Mouse (Mus musculus) heart, embryonic 11.5 days (tissue): ENCODE data around the gene Dennd1a. TPM values are rescaled to one million over a fixed set of nuclear protein-coding genes. Genes with fewer than 3 reads are reported as not detected.

Experiments
- ATAC-seq: fragments of 200-750 bp; cut with Nextera tagmentation; replicated peaks from 2 replicates; pipeline ENCODE4 v1.8.0; 2017; ENCODE audit warnings: moderate library complexity; ENCODE audit not compliant: insufficient number of reproducible peaks, low FRiP score, low TSS enrichment
- H3K27ac ChIP-seq: fragments of 300-500 bp; sonication (generic); 2 replicates; pipeline ENCODE4 v1.5.1; 2014; ENCODE audit warnings: mild to moderate bottlenecking, low read depth, low read length
- H3K27me3 ChIP-seq: fragments of 300-500 bp; sonication (generic); 2 replicates; pipeline ENCODE4 v1.6.1; 2014; ENCODE audit warnings: mild to moderate bottlenecking, low read length, mixed read lengths; ENCODE audit not compliant: control insufficient read depth, insufficient read depth
- H3K36me3 ChIP-seq: fragments of 300-500 bp; sonication (generic); 2 replicates; pipeline ENCODE4 v1.6.1; 2014; ENCODE audit warnings: mild to moderate bottlenecking, low read length, moderate library complexity, mixed read lengths; ENCODE audit not compliant: control insufficient read depth, insufficient read depth
- H3K4me1 ChIP-seq: fragments of 300-500 bp; sonication (generic); 2 replicates; pipeline ENCODE4 v1.6.1; 2014; ENCODE audit warnings: low read length; ENCODE audit not compliant: control insufficient read depth, insufficient read depth
- H3K4me2 ChIP-seq: fragments of 300-500 bp; sonication (generic); 2 replicates; pipeline ENCODE4 v1.6.1; 2014; ENCODE audit warnings: mild to moderate bottlenecking, moderate library complexity
- H3K4me3 ChIP-seq: fragments of 300-500 bp; sonication (generic); 2 replicates; pipeline ENCODE4 v1.5.1; 2014; ENCODE audit warnings: low read depth, low read length
- H3K9ac ChIP-seq: fragments of 300-500 bp; sonication (generic); 2 replicates; pipeline ENCODE4 v1.6.1; 2014; ENCODE audit warnings: mild to moderate bottlenecking, low read depth, low read length, moderate library complexity
- H3K9me3 ChIP-seq: fragments of 300-500 bp; sonication (generic); replicated peaks from 2 replicates; pipeline ENCODE4 v1.6.1; 2016; ENCODE audit warnings: low read length; ENCODE audit not compliant: control insufficient read depth
- WGBS: fragments of 180-500 bp; shearing (Covaris S2); extraction: QIAGEN DNeasy Blood & Tissue Kit; methylation state at CpG from one replicate; pipeline ENCODE4 v1.1.7; 2014; ENCODE audit not compliant: insufficient replicate concordance; 5-methylcytosine and 5-hydroxymethylcytosine counted together
- polyA plus RNA-seq: library from polyadenylated mRNA; unstranded; fragments of >200 nt; fragmentation: Nextera tagmentation; extraction: Ambion mirVana; gene quantifications from 2 replicates; pipeline ENCODE4 v1.2.1, GENCODE M21; 2014

Dennd1a gene
- polyA plus RNA-seq, 1 experiment from 2014 or later = 9.6 TPM

GRCm38 (mm10) chr2:37771618-37772285, 515.4 kb downstream of the Dennd1a start:
- no peaks in the 10 kb centered on the region for H3K9me3 ChIP-seq
- no peaks in the 10 kb centered on the region for H3K36me3 ChIP-seq
- H3K4me3 ChIP-seq = peak overlapping the region; percentile 40
- peak overlapping the region; percentile 7; the same call in 1 of the 2 replicates for H3K9ac ChIP-seq
- no peaks in the 10 kb centered on the region for H3K27me3 ChIP-seq
- WGBS = 1% methylated on average over 18 of the region's 18 CpGs
- peaks cover 27% of the 10 kb centered on the region for H3K4me1 ChIP-seq
- H3K27ac ChIP-seq = no peak overlapping the region
- peak overlapping the region; percentile 55 for H3K4me2 ChIP-seq
- ATAC-seq = no peak; the same call in 1 of the 2 replicates

- H3K27me3 ChIP-seq = no peaks in the 10 kb centered on the region
- H3K9me3 ChIP-seq = no peaks in the 10 kb centered on the region
- WGBS = 89% methylated on average over 8 of the region's 8 CpGs
- H3K9ac ChIP-seq = no peak overlapping the region
- H3K4me3 ChIP-seq = no peak overlapping the region
- H3K4me2 ChIP-seq = no peak overlapping the region
- no peaks in the 10 kb centered on the region for H3K36me3 ChIP-seq
- peaks cover 32% of the 10 kb centered on the region for H3K4me1 ChIP-seq
- no peak overlapping the region for H3K27ac ChIP-seq
- no peak for ATAC-seq
These were observed 517.4 kb downstream of the Dennd1a start for GRCm38 (mm10) chr2:37769793-37770192.

DNA sequence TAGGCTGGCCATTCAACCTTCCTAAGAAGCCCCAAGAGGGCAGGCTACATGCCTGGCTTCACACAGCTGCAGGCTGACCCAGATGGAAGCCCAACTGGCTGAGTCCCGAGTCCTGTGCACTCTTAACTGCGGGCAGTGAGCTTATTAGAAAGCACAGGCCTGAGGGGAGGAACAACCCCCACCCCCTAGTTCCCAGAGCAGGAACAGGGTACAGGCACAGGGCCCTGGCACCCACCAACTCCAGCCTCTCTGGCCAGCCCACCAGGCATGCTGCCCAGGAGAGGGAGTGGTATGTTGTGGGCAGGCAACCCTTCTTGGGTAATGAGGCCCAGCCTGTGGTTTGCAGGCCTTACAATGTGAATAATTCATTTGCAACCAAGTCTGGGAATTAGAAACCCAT, 518.3 kb downstream of the Dennd1a start:
- no peak for ATAC-seq
- Histone ChIP-seq H3K4me3 (no peak overlapping the region), H3K4me1 (peaks cover 35% of the 10 kb centered on the region), H3K4me2 (no peak overlapping the region), H3K27me3 (no peaks in the 10 kb centered on the region), H3K36me3 (no peaks in the 10 kb centered on the region), H3K9ac (no peak overlapping the region), H3K27ac (no peak overlapping the region), H3K9me3 (no peaks in the 10 kb centered on the region)
- 77% methylated on average over 2 of the region's 2 CpGs for WGBS

DNA sequence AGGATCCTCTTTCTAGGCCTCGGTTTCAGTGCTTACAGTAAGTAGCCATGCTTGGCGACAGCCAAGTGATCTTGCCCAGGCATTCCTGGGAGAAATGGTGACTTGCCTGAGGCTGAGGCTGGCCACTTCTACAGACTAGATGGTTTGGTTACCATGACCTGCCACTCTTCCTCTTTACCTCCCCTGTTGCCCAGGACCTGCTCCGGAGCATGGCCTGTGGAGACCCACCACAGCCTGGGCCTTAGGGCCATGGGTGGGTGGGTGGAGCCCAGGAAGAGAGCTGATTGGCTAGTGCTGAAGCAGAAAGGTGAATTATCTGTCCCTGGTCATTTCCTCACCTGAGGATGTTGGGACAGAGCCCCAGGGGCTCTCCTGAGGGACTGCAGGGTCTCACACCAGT, 519.5 kb downstream of the Dennd1a start:
- ATAC-seq = no peak
- H3K9ac ChIP-seq = no peak overlapping the region
- H3K4me1 ChIP-seq = peaks cover 35% of the 10 kb centered on the region
- WGBS = 50% methylated on average over 3 of the region's 3 CpGs
- H3K27me3 ChIP-seq = no peaks in the 10 kb centered on the region
- no peaks in the 10 kb centered on the region for H3K36me3 ChIP-seq
- H3K4me3 ChIP-seq = no peak overlapping the region
- H3K9me3 ChIP-seq = no peaks in the 10 kb centered on the region
- H3K4me2 ChIP-seq = no peak overlapping the region
- peak overlapping the region; percentile 36; the same call in 1 of the 2 replicates for H3K27ac ChIP-seq

GRCm38 (mm10) chr2:37767080-37767547, 520.1 kb downstream of the Dennd1a start:
- Histone ChIP-seq H3K36me3 (no peaks in the 10 kb centered on the region), H3K4me2 (peak overlapping the region; percentile 17; the same call in 1 of the 2 replicates), H3K9me3 (no peaks in the 10 kb centered on the region), H3K9ac (no peak overlapping the region), H3K27me3 (no peaks in the 10 kb centered on the region), H3K4me3 (no peak overlapping the region), H3K27ac (peak overlapping the region; percentile 59), H3K4me1 (peaks cover 35% of the 10 kb centered on the region)
- 5% methylated on average over 9 of the region's 9 CpGs for WGBS
- no peak for ATAC-seq

DNA sequence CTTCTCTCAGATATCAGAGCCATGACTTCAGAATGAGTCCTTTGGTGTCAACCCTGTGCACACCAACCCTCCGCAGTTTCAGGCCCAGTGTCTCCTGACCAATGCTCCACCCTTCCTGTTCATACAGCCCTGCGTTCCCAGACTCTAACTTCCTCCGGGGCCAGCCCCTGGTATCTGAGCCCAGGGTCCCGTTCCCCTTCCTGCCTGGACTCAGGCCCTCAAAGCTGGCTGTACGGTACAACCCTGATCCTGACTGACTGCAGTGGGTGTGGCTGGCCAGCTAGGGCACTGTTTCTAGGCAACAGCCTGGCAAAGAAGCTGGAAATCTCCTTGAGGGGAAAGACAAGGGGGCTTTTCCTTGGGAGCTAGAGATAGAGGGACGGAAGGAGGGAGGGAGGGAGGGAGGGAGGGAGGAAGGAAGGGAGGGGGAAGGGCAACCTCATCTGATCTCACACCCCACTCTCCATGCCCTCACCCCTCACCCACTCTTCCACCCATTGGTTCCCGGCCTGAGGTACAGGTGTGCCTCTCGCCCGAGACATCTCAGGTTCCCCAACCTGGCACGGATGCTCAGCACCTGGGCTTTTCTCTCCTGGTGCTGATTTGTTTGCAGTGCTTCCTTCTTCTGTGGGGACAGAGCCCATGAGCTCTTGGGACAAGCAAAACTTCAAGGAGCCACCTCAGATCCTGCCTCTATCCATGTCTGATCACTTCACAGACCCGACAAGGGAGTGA, 521.0 kb downstream of the Dennd1a start:
- peaks cover 35% of the 10 kb centered on the region for H3K4me1 ChIP-seq
- no peak overlapping the region for H3K9ac ChIP-seq
- WGBS = 42% methylated on average over 11 of the region's 11 CpGs
- no peaks in the 10 kb centered on the region for H3K27me3 ChIP-seq
- H3K4me2 ChIP-seq = no peak overlapping the region
- peak; percentile 46; the same call in 1 of the 2 replicates for ATAC-seq
- peak overlapping the region; percentile 60 for H3K27ac ChIP-seq
- no peaks in the 10 kb centered on the region for H3K9me3 ChIP-seq
- H3K4me3 ChIP-seq = no peak overlapping the region
- H3K36me3 ChIP-seq = no peaks in the 10 kb centered on the region

GRCm38 (mm10) chr2:37765082-37765483, 522.1 kb downstream of the Dennd1a start:
- 15% methylated on average over 21 of the region's 21 CpGs for WGBS
- Histone ChIP-seq H3K4me2 (peak overlapping the region; percentile 46), H3K9me3 (no peaks in the 10 kb centered on the region), H3K4me3 (no peak overlapping the region), H3K9ac (peak overlapping the region; percentile 47), H3K27me3 (no peaks in the 10 kb centered on the region), H3K4me1 (peaks cover 35% of the 10 kb centered on the region), H3K36me3 (no peaks in the 10 kb centered on the region), H3K27ac (peak overlapping the region; percentile 60)
- ATAC-seq = no peak

- H3K27me3 ChIP-seq = no peaks in the 10 kb centered on the region
- WGBS = 87% methylated on average over 2 of the region's 2 CpGs
- H3K27ac ChIP-seq = peak overlapping the region; percentile 60; the same call in 1 of the 2 replicates
- H3K9me3 ChIP-seq = no peaks in the 10 kb centered on the region
- H3K9ac ChIP-seq = peak overlapping the region; percentile 47; the same call in 1 of the 2 replicates
- no peaks in the 10 kb centered on the region for H3K36me3 ChIP-seq
- ATAC-seq = no peak
- no peak overlapping the region for H3K4me2 ChIP-seq
- H3K4me1 ChIP-seq = peaks cover 40% of the 10 kb centered on the region
- H3K4me3 ChIP-seq = no peak overlapping the region
These were observed 522.7 kb downstream of the Dennd1a start for GRCm38 (mm10) chr2:37764514-37764913.
